Mouse (Mus musculus): Measurements from ENCODE around the gene Osbpl8.
A peak's percentile ranks its signal among the peaks of the same experiment; 100 is the strongest.
"Not testable (repeated sequence)": the region's sequence is repeated elsewhere in the genome, so short reads cannot be mapped to it uniquely, and the experiment has no call there.

The Osbpl8 gene

DNA sequence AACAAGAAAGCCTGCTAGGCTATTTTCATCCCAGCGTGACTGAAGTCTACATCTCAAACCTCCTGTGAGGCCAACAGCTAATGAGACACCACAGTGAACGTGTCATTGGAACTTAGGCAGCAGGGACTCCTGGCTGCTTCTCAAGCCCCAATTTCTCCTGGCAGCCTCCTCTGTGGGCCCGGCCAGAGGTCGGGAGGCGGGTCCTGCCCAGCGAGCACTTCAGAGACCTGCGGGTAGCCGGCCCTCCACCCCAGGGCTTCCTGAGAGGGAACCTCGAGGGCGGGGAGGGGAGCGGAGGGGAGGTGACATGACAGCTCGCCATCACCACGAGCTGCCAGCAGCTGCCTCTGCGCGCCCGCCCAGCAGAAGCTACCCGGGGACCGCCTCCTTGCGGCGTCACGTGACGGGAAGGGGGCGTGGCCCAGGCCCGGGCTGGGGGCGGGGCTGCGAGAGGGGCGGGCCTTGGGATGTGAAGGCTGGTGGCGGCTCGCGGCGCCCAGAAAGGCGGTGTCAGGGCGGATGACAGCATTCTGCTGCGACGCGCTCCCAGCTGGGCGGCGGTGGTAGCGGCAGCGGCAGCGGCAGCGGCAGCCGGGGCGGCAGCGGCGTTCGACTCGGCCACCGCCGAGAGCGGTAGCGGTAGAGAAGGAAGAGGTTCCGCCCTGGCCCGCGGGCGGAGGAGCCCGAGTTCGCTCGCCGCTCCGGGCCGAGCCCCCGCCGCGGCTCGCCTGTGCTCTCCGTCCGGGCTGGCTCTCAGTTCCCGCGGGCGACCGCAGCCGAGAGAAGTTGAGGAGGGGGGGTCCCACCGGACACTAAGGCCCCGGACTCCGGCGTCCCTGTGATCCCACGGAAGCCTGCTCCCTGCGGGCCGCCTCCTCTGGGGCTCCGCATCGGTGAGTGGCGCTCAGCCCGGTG, at the start of gene Osbpl8:
TSS of gene Osbpl8 (plus strand) at position 449 of the 915 bp plus-strand sequence.
- peak; percentile 100 for DNase-seq (ENCODE audit: low spot score in 2 of 2)

DNA sequence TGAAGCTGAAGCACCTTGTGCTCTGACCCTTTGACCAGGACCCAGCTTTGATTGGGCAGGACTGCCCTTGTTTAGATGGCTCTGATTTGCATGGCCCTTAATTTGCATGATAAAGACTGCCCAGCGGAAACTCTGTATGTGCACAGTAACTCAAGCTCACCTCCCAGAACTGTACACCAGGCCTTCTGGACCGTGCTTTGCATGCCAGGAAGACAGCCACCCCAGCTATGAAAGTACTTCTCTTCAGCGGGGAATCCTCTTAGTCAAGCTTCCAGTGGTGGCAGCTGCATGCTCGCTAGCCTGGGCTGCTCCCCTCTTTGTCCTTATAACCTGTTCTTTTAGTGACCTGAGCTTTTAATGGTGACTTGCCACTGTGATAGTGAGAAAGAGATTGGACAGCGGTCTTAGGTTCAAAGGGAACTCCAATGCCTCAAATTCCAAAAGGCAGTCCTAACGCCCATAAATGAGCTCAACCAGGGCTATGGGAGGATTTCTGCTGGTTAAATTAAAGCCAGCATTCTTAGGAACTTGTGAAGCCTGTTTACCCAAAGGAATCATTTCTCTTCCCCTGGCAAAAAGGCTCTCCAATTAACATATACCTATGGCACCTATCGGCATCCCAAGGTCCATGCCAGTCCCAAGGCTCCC, 47.2 kb upstream of the Osbpl8 start:
- no peak for DNase-seq (ENCODE audit: low spot score in 2 of 2)

- DNase-seq (ENCODE audit: low spot score in 2 of 2): peak in 1 of 2 experiments; percentile 34
Observed at GRCm38 (mm10) chr10:111118292-111118691, 46.3 kb upstream of the Osbpl8 start.

DNA sequence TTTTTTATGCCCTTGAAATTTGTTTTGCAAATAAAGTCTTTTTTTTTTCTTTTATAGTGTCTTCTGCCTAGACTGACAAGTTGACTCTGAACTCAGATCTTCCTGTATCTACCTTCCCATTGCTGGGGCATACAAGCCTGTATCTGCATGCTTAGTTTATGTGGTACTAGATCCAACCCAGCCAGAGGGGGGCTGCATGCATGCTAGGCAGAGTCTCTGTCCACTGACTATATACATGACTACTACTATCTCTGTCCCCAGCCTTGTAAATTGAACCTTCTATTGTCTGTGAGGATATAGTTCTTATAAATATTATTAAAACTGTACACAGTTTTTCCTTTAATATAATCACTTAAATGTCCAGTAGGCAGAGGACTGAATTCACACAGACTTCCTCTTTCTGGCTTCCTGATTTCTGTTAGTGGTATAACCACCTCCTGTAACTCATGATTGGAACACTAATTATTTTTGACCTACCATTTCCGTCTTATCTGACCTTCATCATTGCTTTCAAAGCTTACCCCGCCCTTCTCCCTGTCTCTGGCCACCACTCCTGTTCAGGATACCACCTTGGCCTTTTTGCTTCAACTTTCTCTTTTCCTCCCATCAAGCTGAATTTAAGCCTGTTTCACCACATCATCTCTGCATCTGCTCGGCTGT, 45.4 kb upstream of the Osbpl8 start:
- no peak for DNase-seq (ENCODE audit: low spot score in 2 of 2)

DNA sequence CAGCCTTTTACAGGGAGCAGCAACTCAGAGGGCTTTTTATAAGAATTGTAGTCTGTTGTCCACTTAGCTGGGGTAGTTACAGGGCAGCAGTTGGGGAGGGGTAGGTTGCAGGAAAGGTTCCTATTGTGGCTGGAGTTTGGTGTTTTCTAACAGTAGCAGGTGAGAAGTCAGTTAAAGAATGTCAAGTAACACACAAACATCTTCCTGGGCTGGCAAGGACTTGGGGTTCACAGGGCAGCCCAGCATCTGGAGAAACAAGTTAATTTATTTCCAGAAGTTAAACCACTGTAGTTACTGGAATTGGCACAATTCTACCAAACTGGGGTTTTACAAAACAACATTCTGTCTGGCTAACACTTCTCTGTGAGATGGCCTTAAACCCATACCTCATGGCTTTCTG, 44.8 kb upstream of the Osbpl8 start:
- DNase-seq (ENCODE audit: low spot score in 2 of 2): no peak

DNA sequence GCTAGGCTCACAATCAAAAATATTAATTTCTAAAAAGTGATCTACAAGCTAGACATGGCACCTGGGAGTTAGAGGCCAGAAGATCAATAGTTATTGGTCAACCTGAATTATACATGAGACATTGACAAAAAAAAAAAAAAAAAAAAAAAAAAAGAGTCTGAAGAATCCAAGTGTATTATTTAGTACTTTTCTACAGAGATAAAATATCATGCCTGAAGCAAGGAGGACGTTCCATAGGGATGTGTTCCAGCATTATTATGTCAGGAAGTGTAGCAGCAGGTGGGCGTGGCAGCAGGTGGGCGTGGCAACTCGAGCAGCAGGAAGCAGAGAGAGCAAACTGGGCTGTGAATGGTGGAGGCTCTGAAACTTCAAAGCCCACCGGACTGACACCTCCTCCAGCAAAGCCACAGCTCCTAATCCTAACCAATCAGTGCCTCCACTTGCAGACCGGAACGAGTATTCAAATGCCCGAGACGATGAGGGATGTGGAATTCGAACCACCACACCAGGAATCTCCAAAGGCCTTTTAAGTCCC, 41.6 kb upstream of the Osbpl8 start:
- no peak for DNase-seq (ENCODE audit: low spot score in 2 of 2)

GRCm38 (mm10) chr10:111124175-111124574, 40.4 kb upstream of the Osbpl8 start:
- DNase-seq (ENCODE audit: low spot score in 2 of 2): peak in 1 of 2 experiments; percentile 81

- no peak for DNase-seq (ENCODE audit: low spot score in 2 of 2)
Observed at GRCm38 (mm10) chr10:111124767-111125315, 39.7 kb upstream of the Osbpl8 start.

GRCm38 (mm10) chr10:111127388-111127787, 37.2 kb upstream of the Osbpl8 start:
- peak; percentile 16 to 52 for DNase-seq (ENCODE audit: low spot score in 2 of 2)

DNA sequence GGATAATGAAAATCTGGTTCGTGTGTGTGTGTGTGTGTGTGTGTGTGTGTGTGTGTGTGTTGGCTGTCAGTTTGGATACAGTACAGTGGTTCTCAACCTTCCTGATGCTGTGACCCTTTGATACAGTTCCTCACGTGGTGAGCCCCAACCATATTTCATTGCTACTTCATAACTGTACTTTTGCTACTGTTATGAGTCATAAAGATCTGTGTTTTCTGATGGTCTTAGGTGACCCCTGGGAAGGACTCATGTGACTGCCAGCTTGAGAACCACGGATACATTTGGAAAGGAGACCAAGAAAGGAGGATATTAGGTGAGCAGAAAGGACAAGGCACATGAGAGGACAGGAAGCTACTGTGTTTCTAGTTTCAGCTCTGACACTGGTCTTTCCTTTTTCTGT, 36.1 kb upstream of the Osbpl8 start:
- DNase-seq (ENCODE audit: low spot score in 2 of 2): no peak

DNA sequence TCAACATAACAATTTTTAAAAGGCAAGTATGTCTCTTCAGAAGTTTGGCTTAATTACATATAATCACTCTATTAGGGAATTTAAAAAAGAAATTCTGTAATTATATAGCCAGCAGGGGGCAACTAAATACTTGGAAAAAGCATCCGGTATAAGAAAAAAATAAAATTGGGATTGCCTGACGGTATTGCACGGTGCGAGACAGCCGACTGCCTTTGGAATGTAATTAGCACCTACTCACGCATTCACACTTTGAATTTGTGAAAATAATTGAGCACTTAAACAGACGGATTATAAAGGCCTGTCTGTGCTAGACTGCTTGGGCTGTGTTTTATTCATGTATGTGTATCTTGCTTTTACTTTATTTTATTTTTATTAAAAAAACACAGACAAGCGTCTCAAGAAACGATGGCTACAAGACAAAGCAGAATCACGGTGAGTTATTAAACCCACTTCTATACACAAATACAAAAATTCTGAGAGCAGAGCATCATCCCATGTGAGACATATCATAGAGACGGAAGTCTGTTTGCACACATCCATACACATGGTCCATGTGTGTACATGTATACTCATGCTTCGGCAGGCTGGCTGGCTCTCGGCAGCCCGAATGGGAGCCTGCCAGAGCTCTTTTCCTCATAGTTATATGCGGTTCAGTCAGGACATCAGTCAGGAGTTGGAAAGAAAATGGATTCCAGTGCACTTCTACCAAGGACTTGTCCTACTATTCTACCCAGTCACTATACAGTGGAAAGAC, 34.5 kb upstream of the Osbpl8 start:
- DNase-seq (ENCODE audit: low spot score in 2 of 2): no peak

DNA sequence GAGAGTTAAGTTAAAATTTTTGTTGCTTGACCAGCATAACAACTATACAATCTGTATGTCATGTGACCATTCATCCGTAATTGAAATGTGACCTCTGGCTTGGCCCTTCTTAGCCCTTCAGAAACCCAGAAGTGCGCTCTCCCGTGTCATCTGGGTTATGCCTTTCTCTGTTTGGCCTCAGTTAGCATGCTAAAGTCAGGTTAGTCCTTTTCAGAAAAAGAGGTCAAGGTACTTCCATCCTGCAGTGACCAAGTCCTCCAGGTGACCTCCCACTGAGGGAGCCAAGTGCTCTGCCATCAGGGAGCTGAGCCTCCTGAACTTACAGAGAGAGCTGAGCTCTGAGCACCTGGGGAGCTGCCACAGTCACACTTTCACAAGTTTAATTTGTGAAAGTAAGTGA, 33.7 kb upstream of the Osbpl8 start:
- DNase-seq (ENCODE audit: low spot score in 2 of 2): no peak

- DNase-seq (ENCODE audit: low spot score in 2 of 2): no peak
Observed at GRCm38 (mm10) chr10:111133271-111133670, 31.3 kb upstream of the Osbpl8 start.

- peak in 1 of 2 experiments; percentile 20 for DNase-seq (ENCODE audit: low spot score in 2 of 2)
Observed at GRCm38 (mm10) chr10:111133936-111134335, 30.6 kb upstream of the Osbpl8 start.

DNA sequence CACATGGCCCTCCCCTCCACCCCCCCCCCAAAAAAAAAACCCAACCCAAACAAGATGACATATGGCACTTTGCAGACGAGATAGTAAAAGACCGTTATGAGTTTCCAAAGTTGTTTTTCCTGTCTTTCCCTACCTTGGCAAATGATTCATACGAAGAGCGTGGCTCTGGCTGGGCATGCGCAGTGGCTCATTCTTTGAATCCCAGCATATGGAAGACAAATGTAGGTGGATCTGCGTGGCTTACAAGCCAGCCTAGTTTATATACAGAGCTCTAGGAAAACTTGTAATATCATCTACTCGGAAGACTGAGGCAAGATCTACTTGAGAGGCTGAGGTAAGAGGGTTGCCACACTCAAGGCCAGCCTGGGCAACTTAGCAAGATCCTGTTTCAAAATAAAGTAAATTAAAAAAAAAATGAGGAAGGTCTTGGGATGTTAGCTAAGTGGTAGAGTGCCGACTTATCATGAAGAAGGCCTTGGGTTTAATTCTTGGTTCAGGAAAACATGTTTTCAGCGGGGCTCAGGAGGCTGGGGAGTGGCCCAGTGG, 30.1 kb upstream of the Osbpl8 start:
- DNase-seq (ENCODE audit: low spot score in 2 of 2): no peak

DNA sequence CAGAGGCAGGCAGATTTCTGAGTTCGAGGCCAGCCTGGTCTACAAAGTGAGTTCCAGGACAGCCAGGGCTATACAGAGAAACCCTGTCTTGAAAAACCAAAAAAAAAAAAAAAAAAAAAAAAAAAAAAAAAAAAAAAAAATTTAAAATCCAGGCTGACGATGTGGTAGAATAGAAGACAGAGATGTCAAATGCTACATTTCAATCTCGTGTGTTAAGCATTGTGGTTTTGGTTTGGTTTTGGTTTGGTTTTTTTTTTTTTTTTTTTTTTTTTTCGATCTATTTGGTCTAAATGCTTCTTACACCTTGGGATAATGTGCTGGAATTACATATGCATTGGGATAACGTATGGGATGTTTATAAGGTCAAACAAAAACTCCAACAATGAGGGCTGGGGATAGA, 28.2 kb upstream of the Osbpl8 start:
- not testable (repeated sequence) for DNase-seq (ENCODE audit: low spot score in 2 of 2)

- no peak for DNase-seq (ENCODE audit: low spot score in 2 of 2)
Observed at GRCm38 (mm10) chr10:111137905-111138304, 26.6 kb upstream of the Osbpl8 start.

GRCm38 (mm10) chr10:111139170-111139569, 25.4 kb upstream of the Osbpl8 start:
- DNase-seq (ENCODE audit: low spot score in 2 of 2): no peak

DNA sequence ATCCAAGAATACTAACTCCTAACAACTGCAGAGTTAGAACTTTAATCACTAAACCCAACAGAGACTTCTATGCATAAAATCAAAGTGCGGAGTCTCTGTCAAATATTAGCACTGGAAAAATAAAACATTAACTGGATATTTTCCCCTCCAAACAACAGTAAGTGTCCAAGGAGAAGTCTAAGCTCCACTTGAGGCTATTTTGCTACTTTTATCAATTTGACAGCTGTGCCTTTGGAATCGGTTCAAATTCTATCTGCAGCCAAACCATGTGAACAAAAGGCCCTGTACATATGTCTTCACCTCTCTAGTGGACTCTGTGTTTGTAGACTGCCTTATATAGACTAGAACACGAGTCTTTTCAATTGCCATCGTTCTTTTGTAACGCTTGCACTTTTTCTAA, 24.7 kb upstream of the Osbpl8 start:
- DNase-seq (ENCODE audit: low spot score in 2 of 2): no peak

GRCm38 (mm10) chr10:111144371-111144959, 20.1 kb upstream of the Osbpl8 start:
- no peak for DNase-seq (ENCODE audit: low spot score in 2 of 2)
